Mouse (Mus musculus) G1E (cell line): ENCODE results near the gene Gm10570.

Source experiments
- CTCF ChIP-seq: IDR thresholded peaks from 2 replicates; pipeline ENCODE4 v1.5.1; 2012; ENCODE audit warnings: low read depth, low read length, inconsistent platforms, mixed read lengths
- GATA1 ChIP-seq: IDR thresholded peaks from 2 replicates; pipeline ENCODE4 v1.6.1; 2012; ENCODE audit warnings: borderline replicate concordance, low read length, inconsistent platforms, mixed read lengths
- TAL1 ChIP-seq: conservative IDR thresholded peaks from 2 replicates; pipeline ENCODE4 v1.6.1; 2012; ENCODE audit warnings: low read depth, low read length, inconsistent platforms, mixed read lengths

GRCm38 (mm10) chr4:130276573-130277176 lies 31.8 kb downstream of the Gm10570 start:
- no peak for TF ChIP-seq TAL1
- TF ChIP-seq CTCF = no peak
- no peak for TF ChIP-seq GATA1
